Mouse (Mus musculus) MEL-GATA-1-ER (cell line): ENCODE measurements at regions not wholly inside any gene's neighbourhood (a gene's known extent, or its start where the extent isn't known, plus 50 kb on each side); places are given as distances from the start of the nearest gene placed in this dataset.
A peak's percentile ranks its signal among the peaks of the same experiment; 100 is the strongest.

ENCODE experiments used
- DNase-seq: peaks from one replicate; pipeline ENCODE4 v3.0.0-alpha.2; 2012; ENCODE audit warnings: low read depth; ENCODE audit errors: extremely low read depth

DNA sequence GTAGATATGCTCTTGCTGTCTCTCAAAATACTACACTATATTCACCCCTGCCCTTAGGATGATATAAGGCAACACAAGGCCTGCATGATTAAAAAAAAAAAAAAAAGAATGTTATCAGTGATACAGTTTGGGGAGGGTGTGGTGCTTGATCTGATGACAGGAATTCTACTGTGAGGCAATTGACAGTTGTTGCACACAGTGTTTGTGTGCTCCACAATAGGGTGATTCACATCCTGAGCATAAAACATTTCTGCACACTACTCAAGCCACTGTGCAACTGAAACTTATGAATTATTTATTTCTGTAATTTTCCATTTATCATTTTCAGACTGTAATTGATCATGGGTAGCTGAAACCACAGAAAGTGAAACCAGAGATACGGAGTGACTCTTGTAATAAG lies 277.2 kb upstream of the Adgrl4 start:
- no peak for DNase-seq

DNA sequence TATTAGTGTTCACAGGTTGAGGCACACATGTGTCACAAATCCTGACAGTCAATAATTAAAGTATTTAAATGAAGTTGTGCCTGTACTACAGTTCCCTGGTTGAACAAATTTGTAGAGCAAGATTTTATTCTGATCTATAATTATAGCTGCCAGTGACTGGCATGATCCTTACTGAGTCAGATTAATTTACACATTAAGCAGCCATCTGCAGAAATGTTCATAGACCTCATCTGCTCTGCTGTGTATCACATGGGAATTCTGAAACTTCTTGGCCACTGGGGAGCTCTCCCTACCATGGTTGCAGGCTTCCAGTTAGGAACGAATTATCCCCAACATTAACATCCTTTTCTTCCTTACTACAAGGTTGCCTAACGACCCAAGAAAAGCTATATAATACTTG lies 255.6 kb upstream of the Adgrl4 start:
- DNase-seq, result no peak

DNA sequence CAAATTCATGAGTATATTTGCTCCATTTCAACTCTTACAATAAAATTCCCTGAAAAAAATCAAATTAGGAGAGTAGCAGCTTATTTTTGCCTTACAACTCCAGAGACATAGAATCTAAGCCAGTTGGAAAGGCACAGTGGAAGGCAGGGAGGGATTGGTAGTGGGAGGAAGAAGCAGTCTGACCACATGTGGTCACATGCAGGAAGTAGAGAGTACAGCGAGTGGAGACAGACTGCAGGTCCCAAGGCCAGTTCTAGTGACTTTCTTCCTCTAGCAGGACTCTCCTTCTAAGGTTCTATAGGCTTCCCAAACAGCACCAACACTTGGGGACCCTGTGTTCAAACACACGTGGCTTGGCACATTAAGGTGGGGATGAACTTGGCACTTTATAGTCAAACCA lies 245.6 kb upstream of the Adgrl4 start:
- DNase-seq, result no peak

DNA sequence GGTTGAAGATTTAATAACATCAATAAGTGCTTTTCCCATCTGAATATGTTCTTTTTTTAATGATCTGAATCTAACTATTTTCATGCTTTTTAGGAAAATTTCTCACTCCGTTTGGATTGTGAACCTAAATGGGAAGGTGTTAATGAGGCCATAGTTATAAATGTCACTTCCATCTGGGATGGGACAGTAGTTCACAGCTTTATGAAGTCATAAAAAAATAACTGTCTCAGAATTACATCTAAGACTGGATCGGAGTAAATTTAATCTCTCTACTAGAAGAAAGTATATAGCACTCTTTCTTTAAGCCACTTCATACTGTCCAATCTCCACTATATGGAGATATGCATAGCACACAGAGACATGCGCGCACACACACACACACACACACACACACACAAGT lies 226.7 kb upstream of the Adgrl4 start:
- no peak for DNase-seq

DNA sequence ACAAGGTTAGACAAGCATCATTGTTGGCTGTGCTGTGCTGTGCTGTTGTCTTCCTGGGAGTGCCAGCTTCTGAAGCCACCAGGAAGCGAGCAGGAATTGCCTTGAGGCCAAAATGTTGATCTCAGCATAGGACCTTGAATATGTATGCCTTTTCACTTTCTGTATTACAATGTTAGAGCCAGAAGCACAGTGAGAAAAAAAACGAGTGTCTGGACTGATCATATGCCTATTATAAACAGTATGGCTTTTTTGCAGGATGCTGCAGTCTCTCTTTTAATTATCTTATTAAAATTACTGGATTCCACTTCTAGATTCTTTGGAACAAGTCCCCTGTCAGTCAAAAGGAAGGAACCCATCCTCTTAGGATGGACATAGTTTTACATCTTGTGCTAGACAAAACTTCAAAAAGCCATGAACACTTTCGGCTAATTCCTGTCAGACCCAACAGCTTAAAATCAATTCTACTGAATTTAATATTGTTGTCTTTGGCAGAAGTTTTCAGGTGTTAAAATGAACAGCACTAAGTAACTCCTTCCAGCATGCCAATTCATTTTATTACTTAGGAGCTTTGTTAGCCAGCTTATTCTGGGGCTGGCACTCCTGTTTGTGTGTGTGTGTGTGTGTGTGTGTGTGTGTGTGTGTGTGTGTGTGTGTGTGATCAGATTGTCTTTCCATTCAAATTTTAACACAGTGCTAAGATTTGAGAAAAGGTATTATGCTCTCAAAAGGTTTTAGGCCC lies 220.8 kb upstream of the Adgrl4 start:
- DNase-seq, result no peak

DNA sequence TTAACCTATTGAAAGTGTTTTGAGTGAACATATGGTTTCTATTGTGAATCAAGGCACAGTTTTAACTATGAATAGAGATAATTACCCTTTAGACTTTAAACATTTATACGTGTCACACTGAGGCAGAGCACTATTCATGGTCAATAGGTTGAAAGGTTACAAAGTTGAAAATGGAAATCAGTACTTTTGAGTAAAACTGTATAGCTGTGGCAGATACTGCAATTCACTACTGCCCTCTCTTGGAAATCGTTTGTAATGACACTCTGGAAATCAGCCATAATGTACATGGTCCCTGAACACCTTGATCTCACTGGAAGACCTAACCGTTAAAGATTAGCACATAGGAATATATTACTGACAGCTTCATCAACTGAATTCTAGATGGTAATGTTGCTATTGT lies 215.3 kb upstream of the Adgrl4 start:
- peak; percentile 12 for DNase-seq

DNA sequence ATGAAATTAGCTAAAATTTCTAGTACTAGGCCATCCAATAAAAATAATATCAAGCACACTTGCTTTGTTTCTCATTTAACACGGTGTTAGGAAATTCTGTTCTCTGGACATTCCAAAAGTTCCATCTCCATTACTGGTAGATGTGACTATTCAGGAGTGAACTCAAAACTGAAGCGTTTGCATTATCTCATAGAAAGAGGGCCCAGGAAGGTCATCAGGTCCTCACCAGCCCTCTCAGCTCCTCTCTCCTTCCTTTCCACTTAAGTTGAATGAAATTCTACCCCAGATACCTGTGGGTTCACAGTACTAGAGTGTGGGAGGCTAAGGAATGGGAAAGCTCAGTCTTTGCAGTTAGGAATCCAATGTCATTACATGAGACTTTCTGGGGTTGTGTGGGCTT lies 185.2 kb upstream of the Adgrl4 start:
- no peak for DNase-seq

DNA sequence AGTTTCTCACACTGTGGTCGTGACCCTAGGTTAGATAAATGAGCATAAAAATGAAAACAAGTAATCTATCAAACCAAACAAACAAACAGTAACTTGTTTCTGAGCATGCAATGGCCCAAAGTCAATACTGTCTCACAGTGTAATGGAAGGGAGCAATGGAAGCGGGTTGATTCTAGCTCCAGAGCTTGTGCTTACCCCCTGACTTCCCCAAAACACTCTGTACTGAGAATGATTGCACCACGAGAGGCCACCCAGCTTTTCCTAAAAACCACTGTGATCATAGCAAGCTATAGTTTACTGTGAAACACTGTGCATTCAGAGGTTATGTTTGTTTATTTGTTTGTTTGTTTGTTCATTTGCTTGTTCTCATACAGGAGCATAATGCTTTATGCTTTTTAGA lies 174.9 kb upstream of the Adgrl4 start:
- no peak for DNase-seq

DNA sequence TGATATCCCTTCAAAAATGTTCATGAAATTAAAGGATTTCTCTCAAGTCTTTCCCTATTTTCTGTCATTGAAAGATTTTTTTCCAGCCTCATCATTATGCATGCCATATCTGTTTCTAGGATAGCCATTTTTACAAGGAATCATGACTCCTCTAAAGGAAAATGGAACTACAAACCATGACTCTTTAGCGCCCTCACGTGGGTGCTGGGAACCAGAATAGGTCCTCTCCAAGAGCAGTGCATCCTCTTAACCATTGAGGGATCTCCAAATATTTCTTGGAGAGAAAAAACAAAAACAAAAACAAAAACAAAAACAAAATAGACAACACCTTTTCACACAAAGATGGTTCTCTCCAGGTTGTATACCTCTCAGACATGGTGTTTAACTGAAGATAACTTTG lies 172.0 kb upstream of the Adgrl4 start:
- DNase-seq, result peak; percentile 12

DNA sequence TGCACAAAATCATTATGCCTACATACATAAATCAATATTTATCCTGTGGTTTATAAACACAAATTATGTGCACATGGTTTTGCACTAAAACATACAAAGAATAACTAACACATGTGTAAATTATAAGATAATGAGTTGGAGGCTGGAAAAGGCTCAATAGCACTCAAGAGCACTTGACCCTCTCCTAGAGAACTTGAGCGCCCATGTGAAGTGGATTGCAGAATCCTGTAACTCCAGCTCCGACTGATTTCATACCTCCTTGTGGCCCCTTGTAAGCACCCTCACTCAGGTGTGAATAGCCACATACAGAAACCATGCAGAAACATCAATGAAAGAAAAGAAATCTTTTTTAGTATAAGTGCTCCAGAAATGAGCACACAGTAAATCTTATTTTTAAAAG lies 168.2 kb upstream of the Adgrl4 start:
- DNase-seq, result no peak

DNA sequence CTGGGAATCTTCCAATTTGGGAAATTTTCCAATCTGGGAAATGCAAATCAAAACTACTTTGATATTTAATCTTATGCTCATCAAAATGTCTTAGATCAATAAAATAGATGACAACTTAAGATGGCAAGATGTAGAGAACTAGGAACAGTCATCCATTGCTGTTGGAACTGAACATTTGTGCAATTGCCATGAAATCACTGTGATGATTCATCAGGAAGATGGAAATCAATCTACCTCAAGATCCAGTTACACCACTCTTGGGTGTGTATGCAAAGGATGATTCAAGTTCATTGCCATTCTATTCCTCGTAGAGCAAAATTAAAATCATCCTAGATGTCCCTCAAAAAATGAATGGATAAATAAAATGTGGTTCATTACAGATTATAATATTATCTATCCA lies 153.9 kb upstream of the Adgrl4 start:
- DNase-seq, result no peak

DNA sequence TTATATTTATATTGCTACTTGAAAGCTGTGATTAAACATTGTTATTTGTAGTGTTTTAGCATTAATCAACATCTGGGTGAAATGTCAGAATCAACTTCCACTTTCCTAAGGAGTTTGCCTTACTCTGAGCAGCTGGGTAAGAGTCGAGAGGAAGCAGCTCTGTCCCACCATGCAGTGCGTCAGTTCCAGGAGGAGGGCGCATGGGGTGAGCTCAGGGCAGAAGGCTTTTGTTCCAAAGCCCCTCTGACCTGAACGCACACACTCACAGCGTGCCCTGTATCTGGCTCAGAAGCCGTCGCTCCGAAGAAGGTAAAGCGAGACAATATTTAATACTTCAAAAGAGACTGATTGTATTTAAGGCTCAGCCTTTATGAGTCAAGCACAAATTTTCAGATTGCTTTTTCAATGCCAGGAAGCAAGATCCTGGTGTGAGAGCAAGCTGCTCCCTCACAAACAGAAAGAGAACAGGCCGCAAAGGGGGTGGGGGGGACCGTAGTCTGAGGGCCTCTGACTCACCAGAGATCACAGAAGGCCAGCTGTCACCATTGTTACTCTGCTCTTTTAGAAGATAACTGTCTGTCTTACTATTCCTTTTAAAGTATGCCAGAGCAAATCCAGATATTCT lies 143.6 kb upstream of the Adgrl4 start:
- no peak for DNase-seq

DNA sequence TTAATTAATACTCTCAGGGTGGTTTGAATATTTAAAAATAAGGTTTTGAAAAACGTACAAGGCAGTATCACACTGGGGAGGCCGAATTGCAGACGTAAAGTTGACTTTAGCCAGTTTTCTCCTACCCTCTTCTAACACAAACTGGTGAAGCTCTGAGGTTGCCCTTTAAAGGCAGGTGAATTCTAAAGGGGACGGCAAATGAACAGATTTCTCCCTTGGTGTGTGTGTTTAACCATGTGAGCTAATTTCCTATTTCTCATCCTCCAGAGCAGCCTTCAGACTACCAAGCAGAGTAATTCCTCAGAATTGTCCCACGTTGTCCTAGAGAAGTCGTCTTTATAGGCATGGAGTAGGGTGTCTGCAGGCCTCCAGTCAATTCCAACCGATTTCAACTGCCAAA lies 143.1 kb upstream of the Adgrl4 start:
- DNase-seq, result no peak

DNA sequence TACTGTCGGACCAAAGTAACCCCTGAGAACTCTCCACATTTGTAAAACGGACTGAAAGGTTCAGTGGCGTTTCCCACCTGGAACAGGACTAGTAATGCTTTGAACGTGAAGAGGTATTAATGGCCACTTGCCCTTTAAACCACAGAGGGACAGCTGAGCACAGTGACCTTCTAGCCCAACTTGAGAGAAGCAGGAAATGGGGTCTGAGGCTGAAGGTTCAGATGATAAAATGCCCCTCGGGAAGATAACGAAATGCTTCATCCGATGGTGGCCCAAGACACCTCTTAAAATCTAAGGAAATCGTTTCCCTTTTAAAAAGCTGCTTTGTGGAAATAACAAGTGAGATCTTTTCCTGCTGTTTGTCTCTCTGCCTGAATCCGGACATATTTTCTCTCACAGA lies 142.7 kb upstream of the Adgrl4 start:
- no peak for DNase-seq

DNA sequence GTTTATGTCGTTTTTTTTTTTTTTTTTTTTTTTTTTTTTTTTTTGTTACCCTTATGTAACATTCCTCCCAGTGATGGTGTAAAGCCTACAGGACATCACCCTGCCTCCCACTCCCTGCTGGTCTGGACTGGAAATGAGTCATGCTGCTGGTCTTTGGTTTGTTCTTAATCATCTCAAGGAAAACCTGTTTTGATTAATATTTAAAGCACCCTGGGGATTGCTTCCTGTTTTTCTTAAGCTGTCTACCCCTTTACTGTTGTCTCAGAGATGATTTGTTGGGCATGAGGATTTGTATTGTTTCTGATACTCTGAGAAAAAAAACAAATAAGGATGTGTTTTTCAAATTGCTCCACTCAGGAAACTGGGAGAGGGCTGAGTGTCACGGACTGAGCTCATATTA lies 139.4 kb upstream of the Adgrl4 start:
- no peak for DNase-seq

DNA sequence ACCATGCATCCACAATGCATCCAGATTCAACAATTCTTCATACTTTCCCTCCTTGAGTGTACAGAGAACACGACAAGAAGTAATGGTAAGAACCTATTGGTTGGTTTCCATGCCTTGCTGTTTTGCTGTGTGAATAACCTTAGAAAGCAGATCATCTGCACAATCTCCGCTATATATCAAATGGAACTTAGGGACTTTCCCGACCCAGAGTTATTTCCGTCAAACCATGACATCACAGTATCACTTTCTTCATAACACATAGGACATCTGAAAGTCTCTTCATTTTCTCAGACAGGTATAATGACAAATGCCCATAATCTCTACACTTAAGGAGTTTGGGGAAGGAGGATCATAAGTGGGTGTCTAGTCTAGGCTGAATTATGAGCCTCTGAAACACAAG lies 132.3 kb upstream of the Adgrl4 start:
- no peak for DNase-seq

DNA sequence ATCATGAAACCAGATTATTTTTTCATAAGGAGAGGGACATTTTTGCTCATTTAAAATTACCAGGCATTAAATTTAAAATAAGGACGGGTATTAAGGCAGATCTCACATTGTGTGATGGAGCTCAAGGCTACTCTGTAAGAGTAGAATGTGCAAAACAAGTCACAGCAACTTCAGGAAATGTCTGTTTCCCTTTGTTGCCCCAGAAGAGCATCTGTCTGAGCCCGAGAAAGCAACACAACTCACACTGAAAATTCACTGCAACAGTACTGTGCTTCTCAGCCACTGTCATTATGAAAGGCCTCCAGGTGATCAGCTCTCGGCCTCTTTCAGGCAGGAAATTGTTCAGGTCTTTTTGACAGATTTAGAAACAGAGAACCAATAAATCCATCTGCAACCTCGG lies 129.7 kb upstream of the Adgrl4 start:
- no peak for DNase-seq

DNA sequence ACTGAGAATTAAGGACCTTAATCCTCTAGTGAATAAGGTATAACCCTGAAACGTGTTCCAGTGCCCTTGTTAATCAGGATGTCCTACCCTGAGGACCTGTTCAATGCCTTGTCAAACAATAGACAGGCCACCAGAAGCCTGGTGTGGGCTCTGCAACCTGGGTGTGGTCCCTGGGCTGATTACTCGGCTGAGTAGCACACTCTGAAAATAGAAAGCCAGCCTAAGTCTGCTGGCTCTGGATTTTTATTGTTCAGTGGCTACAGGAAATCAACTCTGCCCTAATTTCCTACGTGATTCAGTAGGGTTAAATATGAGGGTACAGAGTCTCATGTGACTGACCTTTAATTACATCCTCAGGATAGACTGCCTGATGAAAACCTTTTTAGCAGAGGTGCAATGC lies 113.9 kb upstream of the Adgrl4 start:
- no peak for DNase-seq

DNA sequence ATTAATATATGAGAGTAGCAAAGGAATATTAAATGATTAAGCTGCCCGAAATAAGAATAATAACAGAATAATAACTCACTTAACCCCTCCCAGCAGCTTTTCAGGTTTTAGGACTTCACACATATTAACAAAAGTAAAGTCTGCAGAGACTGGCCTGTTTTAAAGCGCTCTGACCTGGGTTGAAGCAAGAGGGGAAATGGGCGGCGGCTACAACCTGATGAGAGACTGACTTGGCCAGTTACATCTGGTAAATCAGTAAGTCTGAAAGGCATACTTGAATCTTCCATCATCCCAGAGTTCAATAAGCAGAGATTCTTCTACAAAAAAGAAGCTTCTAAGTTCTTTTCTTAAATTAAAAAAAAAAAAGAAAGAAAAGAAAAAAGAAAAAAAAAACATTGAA lies 107.9 kb upstream of the Adgrl4 start:
- DNase-seq, result no peak

DNA sequence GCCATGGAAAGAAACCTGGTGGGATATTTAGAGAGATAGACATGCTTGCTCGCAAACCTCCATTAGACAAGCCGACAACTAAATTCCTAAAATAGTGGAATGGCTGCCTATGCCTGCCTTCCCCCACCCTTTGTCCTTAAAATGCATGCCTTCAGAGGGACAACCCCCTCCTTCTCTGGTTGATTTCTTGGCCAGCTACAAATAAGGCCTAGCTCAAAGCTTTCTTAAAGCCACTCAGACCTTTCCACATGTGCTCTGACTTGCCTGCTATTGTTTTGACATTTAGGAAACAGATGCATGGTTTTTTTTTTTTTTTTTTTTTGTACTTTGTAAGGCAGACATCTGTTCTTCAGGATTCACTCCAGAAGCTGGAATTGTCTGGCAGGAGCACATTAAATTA lies 105.8 kb upstream of the Adgrl4 start:
- DNase-seq, result no peak

DNA sequence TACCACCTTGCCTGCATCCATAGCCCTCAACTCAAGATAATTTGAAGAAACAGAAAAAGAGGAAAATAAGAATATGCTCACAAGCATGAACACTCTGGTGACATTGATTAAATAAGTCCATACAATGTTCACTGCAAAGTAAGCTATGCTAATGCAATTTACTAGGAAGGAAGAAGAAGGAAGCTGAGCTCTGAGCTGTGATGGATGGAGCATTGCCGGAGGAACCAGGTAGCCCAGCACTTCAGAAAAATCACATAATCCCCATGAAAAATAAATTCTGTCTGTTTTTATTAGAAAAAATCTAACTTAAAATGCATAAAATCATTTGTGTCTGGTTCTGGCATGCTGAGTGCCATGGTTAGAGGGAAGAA lies 105.4 kb upstream of the Adgrl4 start:
- no peak for DNase-seq

DNA sequence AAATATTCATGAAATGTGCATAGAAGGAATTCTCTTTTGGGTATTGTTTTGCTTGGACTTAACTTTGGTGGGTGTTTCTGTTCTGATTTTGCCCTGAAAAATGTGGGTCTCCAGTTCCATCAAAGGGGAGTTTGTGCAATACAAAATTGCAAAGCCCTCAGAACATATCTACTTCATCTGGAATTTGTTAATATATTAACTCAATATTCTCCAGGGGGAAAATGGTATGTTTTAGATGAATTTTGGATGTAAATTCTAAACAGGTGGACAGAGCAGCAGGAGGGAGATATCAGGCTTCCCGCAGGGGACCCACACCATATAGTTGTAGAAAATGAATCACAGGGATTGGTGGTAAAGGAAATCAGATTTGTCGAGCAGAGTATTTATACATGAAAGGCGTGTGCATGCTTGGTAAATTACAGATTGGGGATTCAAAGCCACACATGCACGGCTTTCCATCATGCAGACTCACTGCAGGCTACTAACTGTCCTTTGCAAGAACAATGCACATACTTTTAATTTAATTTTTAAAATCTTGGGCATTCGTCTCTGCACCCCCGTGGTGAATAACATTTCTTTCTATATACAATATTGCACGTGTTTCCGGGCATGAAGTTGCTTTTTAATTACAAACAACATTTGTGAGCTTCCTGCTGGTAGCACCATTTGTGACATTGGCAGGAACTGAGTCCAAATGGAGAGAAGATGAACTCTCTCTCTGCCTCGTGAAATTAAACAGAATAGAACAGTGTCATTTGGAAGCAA lies 104.8 kb upstream of the Adgrl4 start:
- no peak for DNase-seq

DNA sequence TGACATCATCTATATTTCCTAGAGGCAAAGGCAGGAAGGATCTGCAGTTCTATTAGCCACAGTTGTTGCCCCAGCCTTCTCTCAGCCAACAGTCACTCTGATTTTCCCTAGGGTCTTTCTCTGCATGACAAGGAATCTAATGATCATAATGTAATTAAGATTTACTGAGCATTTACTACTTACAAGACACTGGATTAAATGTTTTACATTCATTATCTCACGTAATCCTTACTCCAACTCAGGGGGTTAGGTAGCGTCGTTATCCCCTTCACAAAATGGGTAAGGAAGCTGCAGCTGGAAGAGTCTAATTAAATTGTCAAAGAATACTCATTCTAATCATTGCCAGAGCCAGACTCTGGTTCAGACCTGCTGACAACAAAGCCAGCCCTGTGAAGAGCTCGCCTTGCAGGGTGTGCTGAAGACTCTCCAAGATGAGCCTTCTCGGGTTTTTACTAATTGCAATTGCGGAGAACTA lies 103.8 kb upstream of the Adgrl4 start:
- DNase-seq, result no peak
